In the genomic region with DNA sequence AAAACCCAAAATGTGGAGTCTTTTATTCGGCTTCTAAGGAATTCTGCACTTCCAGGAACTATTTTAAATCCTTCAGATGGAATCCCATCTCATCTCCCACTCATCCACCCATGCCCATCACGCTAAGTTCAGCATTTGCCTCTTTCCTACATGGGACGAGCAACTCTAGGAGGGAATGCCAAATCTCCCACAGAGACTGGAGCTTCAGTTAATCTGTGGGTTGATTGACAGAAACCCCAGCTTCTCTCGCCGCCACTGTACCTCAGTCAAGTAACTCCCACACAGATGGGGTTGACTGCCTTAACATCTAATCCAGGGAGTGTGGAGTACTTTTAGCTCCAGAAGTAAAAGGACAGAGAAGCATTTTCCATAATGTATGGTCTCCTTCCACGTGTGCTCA, we compare ENCODE assay signal across 19 mouse cellular contexts. TPM values are rescaled to one million over a fixed set of nuclear protein-coding genes. Genes with fewer than 3 reads are reported as not detected.
"Had no signal": no experiment of that assay in that cellular context is flagged by ENCODE, and none has a peak within 500 bp of the region (broad histone marks: within the 10 kb centered on the region; RNA-seq: fewer than 3 reads in every experiment).

No protein-coding gene starts in this region.

- H3K4me3 ChIP-seq: limb, embryonic 15.5 days; liver, embryonic 13.5 days; lung, embryonic 15.5 days; megakaryocyte, embryonic 14.5 days; midbrain, embryonic 15.5 days; neural tube, embryonic 12.5 days had no signal

- H3K36me3 ChIP-seq: limb, embryonic 15.5 days; liver, embryonic 13.5 days; lung, embryonic 15.5 days; midbrain, embryonic 15.5 days; neural tube, embryonic 12.5 days had no signal

- ATAC-seq: hindbrain, postnatal 0 days; liver, postnatal 0 days; midbrain, embryonic 15.5 days had no signal

- H3K4me1 ChIP-seq: limb, embryonic 15.5 days; liver, embryonic 13.5 days; lung, embryonic 15.5 days; megakaryocyte, embryonic 14.5 days; midbrain, embryonic 15.5 days; neural tube, embryonic 12.5 days had no signal

- DNase-seq: kidney, adult 11 months; kidney, postnatal 14 days; liver, embryonic 13.5 days; liver, postnatal 0 days; lung, postnatal 14 days; retina, postnatal 1 day; thymus, postnatal 4 days had no signal

- H3K9ac ChIP-seq: limb, embryonic 15.5 days; liver, embryonic 13.5 days; liver, postnatal 0 days; lung, embryonic 15.5 days; midbrain, embryonic 15.5 days; neural tube, embryonic 12.5 days had no signal

- H3K27me3 ChIP-seq: limb, embryonic 15.5 days; liver, embryonic 13.5 days; lung, embryonic 15.5 days; midbrain, embryonic 15.5 days; neural tube, embryonic 12.5 days had no signal

- H3K4me2 ChIP-seq: limb, embryonic 15.5 days; liver, embryonic 13.5 days; lung, embryonic 15.5 days; midbrain, embryonic 11.5 days; midbrain, embryonic 15.5 days; neural tube, embryonic 12.5 days had no signal

- H3K27ac ChIP-seq: hindbrain, postnatal 0 days; limb, embryonic 15.5 days; liver, embryonic 13.5 days; lung, embryonic 15.5 days; macrophage; midbrain, embryonic 15.5 days; neural tube, embryonic 12.5 days had no signal

- H3K9me3 ChIP-seq: limb, embryonic 15.5 days; liver, embryonic 13.5 days; lung, embryonic 15.5 days; megakaryocyte, embryonic 14.5 days; midbrain, embryonic 15.5 days; neural tube, embryonic 12.5 days had no signal

RNA-seq across cellular contexts. Expression of gene Gcg, which starts 29.4 kb away (rescaled TPM):
- total RNA-seq: layer of hippocampus, adult 18-20 months; left cerebral cortex, adult 8-10 months; monocyte, adult 5-6 weeks; neutrophil, adult 5-6 weeks had no signal
- polyA plus RNA-seq: limb, embryonic 15.5 days; liver, embryonic 13.5 days; liver, postnatal 0 days; macrophage; midbrain, embryonic 11.5 days; neural tube, embryonic 12.5 days had no signal
